In the genomic region with DNA sequence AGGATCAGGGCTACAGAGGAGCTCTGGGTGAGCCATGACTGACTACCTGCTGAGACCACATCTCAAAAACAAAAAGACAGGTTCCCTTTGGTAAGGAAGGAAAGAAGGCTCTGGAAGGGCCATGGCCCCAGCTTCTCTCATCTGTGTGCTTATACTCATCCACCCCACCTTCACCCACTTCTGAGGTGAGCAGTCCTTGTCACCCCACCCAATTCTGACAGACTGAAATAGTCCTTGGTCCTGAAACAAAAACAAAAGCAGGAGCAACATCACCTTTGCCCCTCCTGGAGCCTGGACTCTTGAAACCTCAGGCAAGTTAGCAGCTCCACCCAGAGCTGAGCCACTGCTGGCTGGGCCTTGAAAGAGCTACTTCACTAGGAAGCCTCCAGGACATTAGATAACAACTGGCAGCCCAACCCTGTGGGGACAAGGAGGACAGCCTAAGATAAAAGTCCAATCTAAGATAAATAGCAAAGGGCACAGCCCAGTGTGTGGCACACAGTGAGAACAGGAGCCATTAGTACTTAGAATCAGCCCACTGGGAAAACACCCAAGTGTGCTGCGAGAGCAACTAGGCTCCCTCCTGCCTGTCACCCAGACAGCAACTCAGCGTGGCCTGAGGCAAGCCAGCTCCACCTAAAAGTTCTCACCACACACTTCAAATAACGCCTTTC, we compare ENCODE assay signal across 9 mouse cellular contexts. TPM values are rescaled to one million over a fixed set of nuclear protein-coding genes. Genes with fewer than 3 reads are reported as not detected.
DNase-seq lines count a peak whose midpoint lies in the region; ATAC-seq and TF ChIP-seq lines count a peak whose summit lies in the region.
"Had no signal": no experiment of that assay in that cellular context is flagged by ENCODE, and none has a peak within 500 bp of the region (broad histone marks: within the 10 kb centered on the region; RNA-seq: fewer than 3 reads in every experiment).

No protein-coding gene starts in this region.

- intact Hi-C loops in heart, postnatal 25 days (cut with DNase I) = no loop called here

- H3K4me1 ChIP-seq in heart, postnatal 0 days (ENCODE audit: control insufficient read depth, insufficient read depth) = peaks cover 20% of the 10 kb centered on the region
- peaks cover 5% of the 10 kb centered on the region; the same call in 1 of the 2 replicates for H3K4me1 ChIP-seq in forebrain, embryonic 16.5 days (replicated peaks; ENCODE audit: control insufficient read depth, insufficient read depth, low read length)

- peaks cover 50% of the 10 kb centered on the region for H3K36me3 ChIP-seq in heart, postnatal 0 days (replicated peaks; ENCODE audit: control insufficient read depth, insufficient read depth, low read length)
- H3K36me3 ChIP-seq in forebrain, embryonic 16.5 days (ENCODE audit: control insufficient read depth, insufficient read depth) = peaks cover 19% of the 10 kb centered on the region

- H3K4me3 ChIP-seq in heart, postnatal 0 days (ENCODE audit: low read depth, low read length) = no peak overlapping the region
- H3K4me3 ChIP-seq in forebrain, embryonic 16.5 days (replicated peaks; ENCODE audit: low read length) = no peak overlapping the region

- peak; percentile 41; the same call in 1 of the 2 replicates for ATAC-seq in heart, postnatal 0 days (ENCODE audit: insufficient read depth, low read depth)
- peak; percentile 52 for ATAC-seq in megakaryocyte, adult 5-6 weeks (ENCODE audit: poor library complexity, severe bottlenecking)
- ATAC-seq in activated CD4-positive, CD25-positive, alpha-beta regulatory T cell, adult 4 months = no peak
- no peak for ATAC-seq in forebrain, embryonic 16.5 days
- ATAC-seq: forebrain, postnatal 0 days had no signal

- DNase-seq in heart, adult 18-20 months = peak; percentile 42 to 63
- DNase-seq in heart, postnatal 25 days (ENCODE audit: low spot score) = no peak
- DNase-seq in adrenal gland, adult 2 months = peak; percentile 57
- no peak for DNase-seq in heart, postnatal 0 days (ENCODE audit: low spot score)
- DNase-seq in urinary bladder, postnatal 36 days (ENCODE audit: low spot score in 2 of 2) = no peak
- DNase-seq: forebrain, postnatal 0 days had no signal

- no peak for TF ChIP-seq CTCF in heart, postnatal 0 days (IDR thresholded peaks at IDR 0.05; ENCODE audit: low read depth)

- H3K4me2 ChIP-seq in heart, postnatal 0 days (ENCODE audit: low read depth, low read length) = no peak overlapping the region
- no peak overlapping the region for H3K4me2 ChIP-seq in forebrain, embryonic 16.5 days (ENCODE audit: low read length)

- peak overlapping the region; percentile 30 for H3K27ac ChIP-seq in heart, postnatal 0 days (ENCODE audit: low read depth)
- H3K27ac ChIP-seq in forebrain, embryonic 16.5 days (ENCODE audit: low read length) = no peak overlapping the region

- no peak for TF ChIP-seq EP300 in heart, postnatal 0 days (IDR thresholded peaks at IDR 0.05; ENCODE audit: low read depth)

- H3K9me3 ChIP-seq in heart, postnatal 0 days (replicated peaks; ENCODE audit: control insufficient read depth, low read length) = no peaks in the 10 kb centered on the region
- H3K9me3 ChIP-seq in forebrain, embryonic 16.5 days (ENCODE audit: control insufficient read depth, low read length) = no peaks in the 10 kb centered on the region

- no peaks in the 10 kb centered on the region for H3K27me3 ChIP-seq in heart, postnatal 0 days (ENCODE audit: control insufficient read depth, insufficient read depth, low read length)
- H3K27me3 ChIP-seq in forebrain, embryonic 16.5 days (replicated peaks; ENCODE audit: control insufficient read depth, insufficient read depth, low read length) = no peaks in the 10 kb centered on the region

- no peak overlapping the region for H3K9ac ChIP-seq in heart, postnatal 0 days (replicated peaks; ENCODE audit: low read depth, low read length)
- no peak overlapping the region for H3K9ac ChIP-seq in forebrain, embryonic 16.5 days (replicated peaks; ENCODE audit: low read depth, low read length)
- H3K9ac ChIP-seq: forebrain, postnatal 0 days had no signal

- 22% methylated on average over 3 of the region's 3 CpGs for WGBS in heart, postnatal 0 days
- 38% methylated on average over 3 of the region's 3 CpGs for WGBS in forebrain, embryonic 16.5 days

RNA-seq across cellular contexts. Expression of gene Zfyve1, which starts 18.0 kb away (rescaled TPM):
- total RNA-seq in heart, adult 18-20 months (2021) = 10 to 100 TPM; 15.3 to 15.5 TPM
- total RNA-seq in heart, postnatal 25 days (2021) = 10 to 100 TPM; 14.7 to 16.6 TPM
- total RNA-seq in adrenal gland, adult 2 months (2021) = 10 to 100 TPM; 31.0 to 35.0 TPM
- polyA plus RNA-seq in adrenal gland, adult 2 months (2012; rRNA removed) = 20.3 and 21.1 TPM in 2 replicates
- 18.0 and 25.5 TPM in 2 replicates for total RNA-seq in heart, postnatal 0 days (2014; rRNA removed; ENCODE audit: low replicate concordance)
- polyA plus RNA-seq in heart, postnatal 0 days (2015; fragmentation: Nextera tagmentation; extraction: Ambion mirVana) = 10.0 and 10.5 TPM in 2 replicates
- total RNA-seq in megakaryocyte, adult 5-6 weeks (2015) = 8.3 and 10.1 TPM in 2 replicates
- total RNA-seq in megakaryocyte, adult 5-6 weeks (2017) = 13.6 and 18.8 TPM in 2 replicates
- 10 to 100 TPM in 1 of 2 experiments, 1 to 10 TPM in 1; 8.1 to 12.2 TPM for polyA plus RNA-seq in activated CD4-positive, CD25-positive, alpha-beta regulatory T cell, adult 4 months (2017; shearing (Covaris generic))
- 35.6 and 41.4 TPM in 2 replicates for polyA plus RNA-seq in forebrain, embryonic 16.5 days (2015; fragmentation: Nextera tagmentation; extraction: Ambion mirVana)

RNA-seq across cellular contexts. Expression of gene Rbm25, which starts 52.0 kb away (rescaled TPM):
- 10 to 100 TPM; 39.9 to 47.7 TPM for total RNA-seq in heart, adult 18-20 months (2021)
- total RNA-seq in heart, postnatal 25 days (2021) = 10 to 100 TPM; 45.7 to 51.4 TPM
- 100 to 1,000 TPM in 1 of 2 experiments, 10 to 100 TPM in 1; 76.6 to 102 TPM for total RNA-seq in adrenal gland, adult 2 months (2021)
- 15.9 and 17.0 TPM in 2 replicates for polyA plus RNA-seq in adrenal gland, adult 2 months (2012; rRNA removed)
- total RNA-seq in heart, postnatal 0 days (2014; rRNA removed; ENCODE audit: low replicate concordance) = 54.0 and 79.6 TPM in 2 replicates
- polyA plus RNA-seq in heart, postnatal 0 days (2015; fragmentation: Nextera tagmentation; extraction: Ambion mirVana) = 109 and 115 TPM in 2 replicates
- 117 and 145 TPM in 2 replicates for total RNA-seq in megakaryocyte, adult 5-6 weeks (2015)
- total RNA-seq in megakaryocyte, adult 5-6 weeks (2017) = 127 and 162 TPM in 2 replicates
- polyA plus RNA-seq in activated CD4-positive, CD25-positive, alpha-beta regulatory T cell, adult 4 months (2017; shearing (Covaris generic)) = 100 to 1,000 TPM; 387 to 393 TPM
- 271 and 316 TPM in 2 replicates for polyA plus RNA-seq in forebrain, embryonic 16.5 days (2015; fragmentation: Nextera tagmentation; extraction: Ambion mirVana)

RNA-seq across cellular contexts. Expression of gene Dcaf4, which starts 58.8 kb away (rescaled TPM):
- 10 to 100 TPM; 12.6 to 12.7 TPM for total RNA-seq in heart, adult 18-20 months (2021)
- 10 to 100 TPM; 14.1 to 15.2 TPM for total RNA-seq in heart, postnatal 25 days (2021)
- 10 to 100 TPM; 36.3 to 54.2 TPM for total RNA-seq in adrenal gland, adult 2 months (2021)
- 38.1 and 43.4 TPM in 2 replicates for polyA plus RNA-seq in adrenal gland, adult 2 months (2012; rRNA removed)
- 33.4 and 47.3 TPM in 2 replicates for total RNA-seq in heart, postnatal 0 days (2014; rRNA removed; ENCODE audit: low replicate concordance)
- polyA plus RNA-seq in heart, postnatal 0 days (2015; fragmentation: Nextera tagmentation; extraction: Ambion mirVana) = 19.2 and 19.7 TPM in 2 replicates
- total RNA-seq in megakaryocyte, adult 5-6 weeks (2015) = 3.5 and 5.8 TPM in 2 replicates
- total RNA-seq in megakaryocyte, adult 5-6 weeks (2017) = 5.1 and 5.4 TPM in 2 replicates
- 10 to 100 TPM; 17.7 to 21.2 TPM for polyA plus RNA-seq in activated CD4-positive, CD25-positive, alpha-beta regulatory T cell, adult 4 months (2017; shearing (Covaris generic))
- polyA plus RNA-seq in forebrain, embryonic 16.5 days (2015; fragmentation: Nextera tagmentation; extraction: Ambion mirVana) = 49.7 and 51.1 TPM in 2 replicates

Comparison
In these comparisons a context has a peak if more than half of its experiments do, and no peak if none do; other contexts are left out.
1. DNase-seq: peak in heart, adult 18-20 months (2 of 2) and adrenal gland, adult 2 months (single experiment); none in heart, postnatal 25 days (single experiment), heart, postnatal 0 days (single experiment) and urinary bladder, postnatal 36 days (0 of 2).
2. ATAC-seq: peak in heart, postnatal 0 days (single experiment) and megakaryocyte, adult 5-6 weeks (single experiment); none in activated CD4-positive, CD25-positive, alpha-beta regulatory T cell, adult 4 months (single experiment) and forebrain, embryonic 16.5 days (single experiment).